In the genomic region with DNA sequence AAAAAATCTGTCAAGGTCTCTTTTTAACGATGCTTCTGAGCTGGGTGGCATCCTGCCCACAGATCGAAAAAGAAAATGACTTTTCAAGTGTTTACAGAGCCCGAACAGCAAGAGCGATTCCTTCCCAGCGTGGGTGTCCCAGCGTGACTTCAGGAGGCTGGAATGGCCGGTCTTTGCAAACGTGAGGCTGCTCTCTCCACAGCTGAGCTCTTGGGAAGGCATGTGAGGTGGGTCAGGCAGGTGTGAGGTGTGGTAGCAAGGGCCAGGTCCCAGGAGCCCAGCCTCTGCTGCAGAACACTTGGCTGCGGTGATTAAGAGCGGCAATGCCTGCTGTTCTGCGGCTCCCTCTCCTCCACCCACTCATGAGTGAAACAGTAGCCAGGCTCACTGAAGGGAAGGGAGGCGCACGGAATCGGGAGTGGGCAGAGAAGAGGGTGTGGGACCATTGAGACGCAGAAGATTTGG, we compare ENCODE assay signal across 9 mouse cellular contexts.
DNase-seq lines count a peak whose midpoint lies in the region; ATAC-seq and TF ChIP-seq lines count a peak whose summit lies in the region.
"Had no signal": no experiment of that assay in that cellular context is flagged by ENCODE, and none has a peak within 500 bp of the region (broad histone marks: within the 10 kb centered on the region; RNA-seq: fewer than 3 reads in every experiment).

No protein-coding gene starts in this region.

- no peaks in the 10 kb centered on the region for H3K27me3 ChIP-seq in limb, embryonic 12.5 days
- no peaks in the 10 kb centered on the region for H3K27me3 ChIP-seq in limb, embryonic 10.5 days (ENCODE audit: low read depth, poor library complexity, severe bottlenecking)
- H3K27me3 ChIP-seq in hindbrain, postnatal 0 days (ENCODE audit: insufficient read depth, low read length): no peaks in the 10 kb centered on the region
- no peaks in the 10 kb centered on the region for H3K27me3 ChIP-seq in liver, embryonic 11.5 days (replicated peaks; ENCODE audit: control insufficient read depth, insufficient read depth, low read length)

- no peak for TF ChIP-seq CTCF in hindbrain, postnatal 0 days (IDR thresholded peaks at IDR 0.05; ENCODE audit: low read depth)
- no peak for TF ChIP-seq CTCF in left cerebral cortex, adult 2 months (IDR thresholded peaks at IDR 0.05)

- DNase-seq in limb, embryonic 10.5 days (ENCODE audit: low spot score): no peak
- peak; percentile 16 for DNase-seq in hindbrain, postnatal 0 days (ENCODE audit: low spot score)
- DNase-seq in left cerebral cortex, adult 2 months (ENCODE audit: extremely low spot score in 1 of 2, low spot score in 2 of 2): peak; percentile 62 to 64
- peak; percentile 73 to 77 for DNase-seq in right cerebral cortex, postnatal 36 days (ENCODE audit: low spot score in 2 of 2)
- no peak for DNase-seq in heart, postnatal 25 days (ENCODE audit: low spot score)
- no peak for DNase-seq in liver, embryonic 11.5 days (ENCODE audit: low spot score)
- no peak for DNase-seq in heart, postnatal 10 days

- no peaks in the 10 kb centered on the region for H3K9me3 ChIP-seq in limb, embryonic 12.5 days
- H3K9me3 ChIP-seq in limb, embryonic 10.5 days (replicated peaks): no peaks in the 10 kb centered on the region
- no peaks in the 10 kb centered on the region for H3K9me3 ChIP-seq in hindbrain, postnatal 0 days (ENCODE audit: low read length)
- no peaks in the 10 kb centered on the region for H3K9me3 ChIP-seq in liver, embryonic 11.5 days (ENCODE audit: control insufficient read depth, low read length)

- H3K4me3 ChIP-seq in limb, embryonic 12.5 days (replicated peaks): no peak overlapping the region
- no peak overlapping the region for H3K4me3 ChIP-seq in limb, embryonic 10.5 days
- no peak overlapping the region for H3K4me3 ChIP-seq in hindbrain, postnatal 0 days (ENCODE audit: low read length)
- peak overlapping the region; percentile 38 for H3K4me3 ChIP-seq in left cerebral cortex, adult 2 months
- no peak overlapping the region for H3K4me3 ChIP-seq in liver, embryonic 11.5 days (ENCODE audit: low read depth, low read length)
- H3K4me3 ChIP-seq: megakaryocyte, embryonic 14.5 days had no signal

- no peak overlapping the region for H3K9ac ChIP-seq in limb, embryonic 12.5 days (replicated peaks)
- no peak overlapping the region for H3K9ac ChIP-seq in hindbrain, postnatal 0 days (replicated peaks; ENCODE audit: low read length)
- no peak overlapping the region for H3K9ac ChIP-seq in liver, embryonic 11.5 days (ENCODE audit: low read depth, low read length)

- H3K4me2 ChIP-seq in limb, embryonic 12.5 days: 0 out of 2 replicates have a peak overlapping the region, but pooled peaks have one; percentile 10
- peak overlapping the region; percentile 41 for H3K4me2 ChIP-seq in hindbrain, postnatal 0 days (ENCODE audit: low read depth, low read length)
- H3K4me2 ChIP-seq in liver, embryonic 11.5 days: no peak overlapping the region

- no peaks in the 10 kb centered on the region for H3K36me3 ChIP-seq in limb, embryonic 12.5 days
- H3K36me3 ChIP-seq in limb, embryonic 10.5 days: no peaks in the 10 kb centered on the region
- H3K36me3 ChIP-seq in hindbrain, postnatal 0 days (ENCODE audit: insufficient read depth, low read length): no peaks in the 10 kb centered on the region
- no peaks in the 10 kb centered on the region for H3K36me3 ChIP-seq in liver, embryonic 11.5 days (ENCODE audit: control insufficient read depth, insufficient read depth, low read length)

- ATAC-seq in limb, embryonic 12.5 days (ENCODE audit: insufficient number of reproducible peaks, insufficient read depth, low FRiP score, low TSS enrichment, low read depth): no peak
- ATAC-seq in hindbrain, postnatal 0 days: 0 out of 2 replicates have a peak, but pooled peaks have one; percentile 13
- ATAC-seq in liver, embryonic 11.5 days (replicated peaks; ENCODE audit: low FRiP score): no peak

- no peak overlapping the region for H3K27ac ChIP-seq in limb, embryonic 12.5 days
- no peak overlapping the region; the same call in 1 of the 2 replicates for H3K27ac ChIP-seq in limb, embryonic 10.5 days
- H3K27ac ChIP-seq in hindbrain, postnatal 0 days: no peak overlapping the region
- H3K27ac ChIP-seq in left cerebral cortex, adult 2 months: peak overlapping the region; percentile 80
- H3K27ac ChIP-seq in liver, embryonic 11.5 days (ENCODE audit: low read depth, low read length): no peak overlapping the region

- intact Hi-C loops in left cerebral cortex, adult 2 months (cut with DNase I): loop anchor here (5.0 to 10.0 kb wide), 3 partner anchors 231 to 641 kb away; a partner anchor contains a TSS
- intact Hi-C loops in heart, postnatal 25 days (cut with DNase I): no loop called here
- intact Hi-C loops in heart, postnatal 10 days (cut with DNase I): no loop called here

- peaks cover 3% of the 10 kb centered on the region for H3K4me1 ChIP-seq in limb, embryonic 12.5 days (replicated peaks)
- H3K4me1 ChIP-seq in limb, embryonic 10.5 days: peaks cover 17% of the 10 kb centered on the region
- 0 out of 2 replicates have a peak, but pooled peaks cover 3% of the 10 kb centered on the region for H3K4me1 ChIP-seq in hindbrain, postnatal 0 days (ENCODE audit: insufficient read depth, low read length)
- H3K4me1 ChIP-seq in liver, embryonic 11.5 days (replicated peaks; ENCODE audit: control insufficient read depth, insufficient read depth, low read length): no peaks in the 10 kb centered on the region

- WGBS in limb, embryonic 12.5 days: 57% methylated on average over 15 of the region's 15 CpGs
- WGBS in limb, embryonic 10.5 days: 75% methylated on average over 15 of the region's 15 CpGs
- 35% methylated on average over 15 of the region's 15 CpGs for WGBS in hindbrain, postnatal 0 days
- 66% methylated on average over 14 of the region's 15 CpGs for WGBS in liver, embryonic 11.5 days

Comparison
In these comparisons a context has a peak if more than half of its experiments do, and no peak if none do; other contexts are left out.
1. DNase-seq: peak in hindbrain, postnatal 0 days (single experiment), left cerebral cortex, adult 2 months (2 of 2) and right cerebral cortex, postnatal 36 days (2 of 2); none in limb, embryonic 10.5 days (single experiment), heart, postnatal 25 days (single experiment), liver, embryonic 11.5 days (single experiment) and heart, postnatal 10 days (0 of 2).